Comparison of ENCODE assay signal across 16 mouse cellular contexts in the genomic region with DNA sequence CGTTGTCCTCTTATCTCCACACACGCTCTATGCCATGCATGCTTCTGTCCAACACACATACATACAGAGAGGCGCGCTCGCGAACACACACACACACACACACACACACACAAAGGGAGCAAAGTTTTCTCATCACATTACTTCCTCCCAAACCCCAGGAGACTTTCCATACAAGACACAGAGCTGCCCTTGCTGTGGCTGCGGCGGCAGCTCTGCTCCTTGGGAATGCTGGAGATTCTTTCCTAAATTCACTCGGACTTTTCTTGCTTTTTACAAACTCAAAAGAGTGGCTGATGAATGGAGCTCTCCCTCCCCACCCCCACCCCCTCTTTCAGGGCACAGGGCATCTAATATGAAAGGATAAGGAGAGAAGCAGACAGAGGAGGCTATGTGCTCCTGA. TPM values are rescaled to one million over a fixed set of nuclear protein-coding genes. Genes with fewer than 3 reads are reported as not detected.
DNase-seq lines count a peak whose midpoint lies in the region; ATAC-seq and TF ChIP-seq lines count a peak whose summit lies in the region.
"Had no signal": no experiment of that assay in that cellular context is flagged by ENCODE, and none has a peak within 500 bp of the region (broad histone marks: within the 10 kb centered on the region; RNA-seq: fewer than 3 reads in every experiment).

No protein-coding gene starts in this region.

- no peaks in the 10 kb centered on the region for H3K9me3 ChIP-seq in forebrain, embryonic 11.5 days (ENCODE audit: control insufficient read depth, low read length)
- H3K9me3 ChIP-seq in forebrain, embryonic 13.5 days (replicated peaks) = no peaks in the 10 kb centered on the region
- no peaks in the 10 kb centered on the region for H3K9me3 ChIP-seq in hindbrain, postnatal 0 days (ENCODE audit: low read length)
- no peaks in the 10 kb centered on the region for H3K9me3 ChIP-seq in hindbrain, embryonic 14.5 days (ENCODE audit: control insufficient read depth, low read length)
- no peaks in the 10 kb centered on the region for H3K9me3 ChIP-seq in heart, embryonic 13.5 days
- H3K9me3 ChIP-seq: midbrain, embryonic 12.5 days; neural tube, embryonic 12.5 days had no signal

- no peaks in the 10 kb centered on the region for H3K36me3 ChIP-seq in forebrain, embryonic 11.5 days (ENCODE audit: control insufficient read depth, insufficient read depth, low read length)
- H3K36me3 ChIP-seq in forebrain, embryonic 13.5 days (ENCODE audit: poor library complexity, severe bottlenecking) = no peaks in the 10 kb centered on the region
- H3K36me3 ChIP-seq in hindbrain, postnatal 0 days (ENCODE audit: insufficient read depth, low read length) = no peaks in the 10 kb centered on the region
- no peaks in the 10 kb centered on the region for H3K36me3 ChIP-seq in hindbrain, embryonic 14.5 days (replicated peaks; ENCODE audit: control insufficient read depth, insufficient read depth)
- H3K36me3 ChIP-seq in heart, embryonic 13.5 days = no peaks in the 10 kb centered on the region
- H3K36me3 ChIP-seq: midbrain, embryonic 12.5 days; neural tube, embryonic 12.5 days had no signal

- no peak overlapping the region for H3K27ac ChIP-seq in forebrain, embryonic 11.5 days (ENCODE audit: low read depth, low read length)
- H3K27ac ChIP-seq in forebrain, embryonic 13.5 days = no peak overlapping the region
- no peak overlapping the region for H3K27ac ChIP-seq in hindbrain, postnatal 0 days
- H3K27ac ChIP-seq in hindbrain, embryonic 14.5 days = no peak overlapping the region
- H3K27ac ChIP-seq in brown adipose tissue, adult 24 weeks (replicated peaks; ENCODE audit: low read depth, low read length) = peak overlapping the region; percentile 43
- peak overlapping the region; percentile 61 for H3K27ac ChIP-seq in heart, embryonic 13.5 days (replicated peaks)
- H3K27ac ChIP-seq: liver, embryonic 14.5 days; midbrain, embryonic 12.5 days; neural tube, embryonic 12.5 days had no signal

- H3K4me1 ChIP-seq in forebrain, embryonic 11.5 days (replicated peaks; ENCODE audit: control insufficient read depth, insufficient read depth, low read length) = no peaks in the 10 kb centered on the region
- H3K4me1 ChIP-seq in forebrain, embryonic 13.5 days = no peaks in the 10 kb centered on the region
- no peaks in the 10 kb centered on the region for H3K4me1 ChIP-seq in hindbrain, postnatal 0 days (ENCODE audit: insufficient read depth, low read length)
- no peaks in the 10 kb centered on the region for H3K4me1 ChIP-seq in hindbrain, embryonic 14.5 days (replicated peaks; ENCODE audit: control insufficient read depth, insufficient read depth, low read length)
- no peaks in the 10 kb centered on the region for H3K4me1 ChIP-seq in brown adipose tissue, adult 24 weeks (ENCODE audit: control insufficient read depth, insufficient read depth, insufficient read length, low read length)
- peaks cover 6% of the 10 kb centered on the region; the same call in 1 of the 2 replicates for H3K4me1 ChIP-seq in heart, embryonic 13.5 days
- H3K4me1 ChIP-seq: midbrain, embryonic 12.5 days; neural tube, embryonic 12.5 days had no signal

- H3K4me2 ChIP-seq in forebrain, embryonic 11.5 days (ENCODE audit: low read depth, low read length, severe bottlenecking) = no peak overlapping the region
- no peak overlapping the region for H3K4me2 ChIP-seq in forebrain, embryonic 13.5 days
- H3K4me2 ChIP-seq in hindbrain, postnatal 0 days (ENCODE audit: low read depth, low read length) = no peak overlapping the region
- no peak overlapping the region for H3K4me2 ChIP-seq in hindbrain, embryonic 14.5 days (replicated peaks)
- no peak overlapping the region; the same call in 1 of the 2 replicates for H3K4me2 ChIP-seq in heart, embryonic 13.5 days
- H3K4me2 ChIP-seq: midbrain, embryonic 12.5 days; neural tube, embryonic 12.5 days had no signal

- DNase-seq in forebrain, embryonic 11.5 days (ENCODE audit: low spot score) = peak; percentile 46
- peak; percentile 2 for DNase-seq in hindbrain, postnatal 0 days (ENCODE audit: low spot score)
- DNase-seq in hindbrain, embryonic 14.5 days (ENCODE audit: low spot score) = no peak
- no peak for DNase-seq in ovary, adult 18-20 months (ENCODE audit: low spot score)
- no peak for DNase-seq in frontal cortex, postnatal 14 days (ENCODE audit: low spot score in 2 of 2)
- DNase-seq: adrenal gland, postnatal 10 days; left cerebral cortex, postnatal 4 days; lung, postnatal 14 days; thymus, adult 18-20 months had no signal

- ATAC-seq in forebrain, embryonic 11.5 days (replicated peaks; ENCODE audit: low FRiP score) = no peak
- no peak for ATAC-seq in forebrain, embryonic 13.5 days
- 0 out of 2 replicates have a peak, but pooled peaks have one; percentile 47 for ATAC-seq in hindbrain, postnatal 0 days
- no peak for ATAC-seq in hindbrain, embryonic 14.5 days (ENCODE audit: low FRiP score)
- no peak for ATAC-seq in heart, embryonic 13.5 days (ENCODE audit: extremely low read depth, insufficient number of reproducible peaks, low FRiP score, low TSS enrichment)
- ATAC-seq: intestine, embryonic 16.5 days had no signal

- TF ChIP-seq CTCF in hindbrain, postnatal 0 days (IDR thresholded peaks at IDR 0.05; ENCODE audit: low read depth) = no peak

- 51% methylated on average over 9 of the region's 9 CpGs for WGBS in forebrain, embryonic 11.5 days
- 48% methylated on average over 9 of the region's 9 CpGs for WGBS in forebrain, embryonic 13.5 days
- 54% methylated on average over 9 of the region's 9 CpGs for WGBS in hindbrain, postnatal 0 days
- 56% methylated on average over 9 of the region's 9 CpGs for WGBS in hindbrain, embryonic 14.5 days
- 38% methylated on average over 9 of the region's 9 CpGs for WGBS in heart, embryonic 13.5 days

- H3K27me3 ChIP-seq in forebrain, embryonic 11.5 days (ENCODE audit: control insufficient read depth, insufficient read depth, low read length) = no peaks in the 10 kb centered on the region
- no peaks in the 10 kb centered on the region for H3K27me3 ChIP-seq in forebrain, embryonic 13.5 days
- H3K27me3 ChIP-seq in hindbrain, postnatal 0 days (ENCODE audit: insufficient read depth, low read length) = no peaks in the 10 kb centered on the region
- no peaks in the 10 kb centered on the region for H3K27me3 ChIP-seq in hindbrain, embryonic 14.5 days (ENCODE audit: control insufficient read depth, insufficient read depth, low read length)
- no peaks in the 10 kb centered on the region for H3K27me3 ChIP-seq in heart, embryonic 13.5 days (replicated peaks)
- H3K27me3 ChIP-seq: midbrain, embryonic 12.5 days; neural tube, embryonic 12.5 days had no signal

- H3K9ac ChIP-seq in forebrain, embryonic 11.5 days (ENCODE audit: low read length) = no peak overlapping the region
- no peak overlapping the region for H3K9ac ChIP-seq in forebrain, embryonic 13.5 days
- no peak overlapping the region for H3K9ac ChIP-seq in hindbrain, postnatal 0 days (replicated peaks; ENCODE audit: low read length)
- no peak overlapping the region for H3K9ac ChIP-seq in hindbrain, embryonic 14.5 days
- H3K9ac ChIP-seq in heart, embryonic 13.5 days = no peak overlapping the region
- H3K9ac ChIP-seq: liver, embryonic 14.5 days; midbrain, embryonic 12.5 days; neural tube, embryonic 12.5 days had no signal

- H3K4me3 ChIP-seq in forebrain, embryonic 11.5 days (ENCODE audit: low read depth, low read length) = no peak overlapping the region
- no peak overlapping the region for H3K4me3 ChIP-seq in forebrain, embryonic 13.5 days
- no peak overlapping the region for H3K4me3 ChIP-seq in hindbrain, postnatal 0 days (ENCODE audit: low read length)
- H3K4me3 ChIP-seq in hindbrain, embryonic 14.5 days (replicated peaks; ENCODE audit: low read length) = no peak overlapping the region
- H3K4me3 ChIP-seq in brown adipose tissue, adult 24 weeks (ENCODE audit: insufficient read depth, low read depth, low read length) = no peak overlapping the region; the same call in 1 of the 2 replicates
- no peak overlapping the region for H3K4me3 ChIP-seq in heart, embryonic 13.5 days
- H3K4me3 ChIP-seq: midbrain, embryonic 12.5 days; neural tube, embryonic 12.5 days had no signal

RNA-seq across cellular contexts. Expression of gene Arhgef6, which starts 52.2 kb away (rescaled TPM):
- polyA plus RNA-seq in forebrain, embryonic 11.5 days (2014; fragmentation: Nextera tagmentation; extraction: Ambion mirVana) = 6.7 and 7.0 TPM in 2 replicates
- 4.4 and 6.4 TPM in 2 replicates for polyA plus RNA-seq in forebrain, embryonic 13.5 days (2015; fragmentation: Nextera tagmentation; extraction: Ambion mirVana)
- 5.4 and 8.4 TPM in 2 replicates for total RNA-seq in hindbrain, postnatal 0 days (2014; rRNA removed)
- polyA plus RNA-seq in hindbrain, postnatal 0 days (2015; fragmentation: Nextera tagmentation; extraction: Ambion mirVana) = 4.6 and 4.7 TPM in 2 replicates
- polyA plus RNA-seq in hindbrain, embryonic 14.5 days (2014; fragmentation: Nextera tagmentation; extraction: Ambion mirVana) = 8.8 and 9.2 TPM in 2 replicates
- 15.1 and 22.8 TPM in 2 replicates for polyA plus RNA-seq in brown adipose tissue, adult 24 weeks (2012; ENCODE audit: insufficient read depth, insufficient read length, missing spikeins)
- 26.6 and 26.8 TPM in 2 replicates for polyA plus RNA-seq in heart, embryonic 13.5 days (2015; fragmentation: Nextera tagmentation; extraction: Ambion mirVana)

Comparison
In these comparisons a context has a peak if more than half of its experiments do, and no peak if none do; other contexts are left out.
1. DNase-seq: peak in forebrain, embryonic 11.5 days (single experiment) and hindbrain, postnatal 0 days (single experiment); none in hindbrain, embryonic 14.5 days (single experiment), ovary, adult 18-20 months (single experiment) and frontal cortex, postnatal 14 days (0 of 2).
2. H3K27ac ChIP-seq: peak in brown adipose tissue, adult 24 weeks (single experiment) and heart, embryonic 13.5 days (single experiment); none in forebrain, embryonic 11.5 days (single experiment), forebrain, embryonic 13.5 days (single experiment), hindbrain, postnatal 0 days (single experiment) and hindbrain, embryonic 14.5 days (single experiment).